Mouse (Mus musculus): ENCODE measurements at regions not wholly inside any gene's neighbourhood (a gene's known extent, or its start where the extent isn't known, plus 50 kb on each side); places are given as distances from the start of the nearest gene placed in this dataset.

DNA sequence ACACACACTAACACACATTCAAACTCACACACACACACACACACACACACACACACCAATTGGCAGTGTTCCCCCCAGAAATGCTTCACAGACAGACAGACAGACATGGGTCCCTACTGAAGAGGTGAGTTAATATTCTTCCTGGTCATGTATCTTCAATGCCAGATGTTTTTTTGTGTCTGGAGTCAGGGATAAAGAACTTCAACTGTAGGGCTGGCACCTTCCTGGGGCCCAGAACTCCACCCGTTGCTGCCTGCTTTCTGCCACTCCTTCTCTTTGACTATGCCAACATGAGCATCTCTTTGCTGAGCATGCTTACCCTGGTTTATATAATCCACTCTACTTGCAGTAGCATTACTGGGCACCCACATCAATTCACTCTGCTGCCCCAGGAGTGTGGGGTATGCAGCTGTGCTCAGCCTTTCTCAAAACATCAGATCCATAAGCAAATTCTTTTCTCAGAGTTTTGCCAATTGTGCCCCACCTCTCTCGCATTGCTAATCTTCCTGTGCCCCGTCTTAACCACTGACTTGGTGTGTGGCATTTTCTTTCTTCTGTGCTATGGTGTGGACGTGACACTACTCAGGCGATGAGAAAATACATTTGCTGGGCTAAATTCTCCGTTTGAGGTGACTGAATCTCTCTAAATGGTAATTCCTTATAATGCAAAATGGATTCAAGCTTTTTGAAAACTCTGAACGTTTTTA, 60.5 kb upstream of the Bach2 start:
- no peak for DNase-seq (ENCODE audit: low spot score in 2 of 2)

DNA sequence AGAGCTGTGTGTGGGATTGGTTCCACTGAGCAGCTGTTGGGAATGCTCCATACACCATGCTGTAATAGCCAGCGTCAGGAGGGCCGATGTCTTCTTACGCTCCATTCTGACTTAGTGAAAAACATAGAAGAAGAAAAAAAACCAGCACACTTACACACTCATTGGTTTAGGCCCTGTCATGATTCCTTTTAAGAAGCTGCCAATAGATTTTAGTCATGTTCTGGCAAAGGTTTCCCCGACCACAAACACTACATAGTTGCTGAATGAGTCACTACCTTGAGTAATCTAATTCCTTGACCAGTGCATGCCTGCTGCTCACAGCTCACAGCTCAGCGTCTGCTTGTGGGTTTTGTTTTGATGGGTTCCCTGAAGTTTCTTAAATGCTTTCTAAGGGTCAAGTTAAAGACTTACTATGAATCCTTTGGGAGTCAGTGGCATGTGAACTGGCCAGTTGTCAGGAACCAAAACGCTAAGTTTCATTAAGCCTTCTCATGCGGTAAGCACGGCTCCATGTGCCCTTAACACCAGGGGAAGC, 58.8 kb upstream of the Bach2 start:
- peak in 1 of 2 experiments; percentile 72 for DNase-seq (ENCODE audit: low spot score in 2 of 2)

DNA sequence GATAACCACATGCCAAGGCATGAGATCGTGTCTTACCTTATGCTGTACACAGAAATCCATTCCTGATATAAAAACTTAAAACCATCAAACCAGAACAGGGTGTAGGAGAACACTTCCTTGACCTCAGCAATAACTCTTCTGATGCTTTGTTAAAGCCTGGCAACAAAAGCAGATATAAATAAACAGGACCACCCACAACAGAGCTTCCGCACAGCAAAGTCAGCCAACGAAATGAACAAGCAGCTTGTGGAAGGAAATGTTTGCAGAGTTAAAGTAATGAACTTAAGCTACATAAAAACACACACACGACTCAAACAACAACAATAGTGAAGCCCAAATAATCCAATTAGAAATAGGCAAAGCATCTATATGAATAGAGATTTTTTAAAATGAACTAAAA, 54.8 kb upstream of the Bach2 start:
- no peak for DNase-seq (ENCODE audit: low spot score in 2 of 2)

- no peak for DNase-seq (ENCODE audit: low spot score in 2 of 2)
Observed at GRCm38 (mm10) chr4:32185986-32186385, 52.6 kb upstream of the Bach2 start.

DNA sequence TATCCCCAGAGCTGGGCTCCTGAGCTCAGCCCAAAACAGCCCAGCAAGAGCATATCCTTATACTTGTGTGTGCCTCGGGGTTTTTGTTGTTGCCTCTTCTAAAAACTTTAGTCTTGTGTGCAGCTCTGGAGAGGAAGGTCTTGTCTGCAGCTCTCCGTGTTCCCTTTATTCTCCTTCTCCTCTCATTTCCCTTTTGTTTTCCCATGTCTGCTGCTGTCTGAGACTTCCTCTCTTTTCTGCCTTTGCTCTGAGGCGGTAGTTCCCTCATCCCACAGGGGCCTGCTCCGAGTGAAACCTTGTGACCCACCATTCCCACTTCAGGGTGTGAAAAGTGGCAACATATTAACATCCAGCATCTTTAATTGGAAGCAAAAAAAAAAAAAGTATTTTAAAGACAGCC, 51.5 kb upstream of the Bach2 start:
- DNase-seq (ENCODE audit: low spot score in 2 of 2): no peak

DNA sequence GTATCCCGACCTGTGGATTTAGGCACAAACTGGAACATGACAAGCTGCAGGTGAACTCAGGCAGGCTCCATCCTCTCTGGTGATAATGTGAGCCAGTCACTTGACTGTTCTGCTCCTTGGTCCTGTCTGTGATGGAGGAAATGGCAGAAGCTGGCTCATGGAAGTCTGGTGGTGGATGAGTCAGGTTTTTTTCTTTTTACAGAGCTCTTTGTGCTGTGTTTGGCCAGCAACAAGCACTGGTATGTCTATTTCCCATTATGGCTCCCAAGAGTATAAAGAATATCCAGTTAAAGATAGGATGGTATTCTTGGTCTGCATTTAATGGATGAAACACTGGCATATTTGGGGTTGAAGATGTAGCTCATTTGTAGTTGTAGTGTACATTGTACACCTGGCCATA, 50.5 kb upstream of the Bach2 start:
- no peak for DNase-seq (ENCODE audit: low spot score in 2 of 2)

- DNase-seq (ENCODE audit: low spot score in 2 of 2): no peak
Observed at GRCm38 (mm10) chr4:32188752-32189415, 49.7 kb upstream of the Bach2 start.
